Mouse (Mus musculus) heart, embryonic 11.5 days (tissue): Measurements from ENCODE around the gene Gm17018. TPM values are rescaled to one million over a fixed set of nuclear protein-coding genes. Genes with fewer than 3 reads are reported as not detected.

Source experiments
- ATAC-seq: fragments of 200-750 bp; cut with Nextera tagmentation; replicated peaks from 2 replicates; pipeline ENCODE4 v1.8.0; 2017; ENCODE audit warnings: moderate library complexity; ENCODE audit not compliant: insufficient number of reproducible peaks, low FRiP score, low TSS enrichment
- H3K27ac ChIP-seq: fragments of 300-500 bp; sonication (generic); 2 replicates; pipeline ENCODE4 v1.5.1; 2014; ENCODE audit warnings: mild to moderate bottlenecking, low read depth, low read length
- H3K27me3 ChIP-seq: fragments of 300-500 bp; sonication (generic); 2 replicates; pipeline ENCODE4 v1.6.1; 2014; ENCODE audit warnings: mild to moderate bottlenecking, low read length, mixed read lengths; ENCODE audit not compliant: control insufficient read depth, insufficient read depth
- H3K36me3 ChIP-seq: fragments of 300-500 bp; sonication (generic); 2 replicates; pipeline ENCODE4 v1.6.1; 2014; ENCODE audit warnings: mild to moderate bottlenecking, low read length, moderate library complexity, mixed read lengths; ENCODE audit not compliant: control insufficient read depth, insufficient read depth
- H3K4me1 ChIP-seq: fragments of 300-500 bp; sonication (generic); 2 replicates; pipeline ENCODE4 v1.6.1; 2014; ENCODE audit warnings: low read length; ENCODE audit not compliant: control insufficient read depth, insufficient read depth
- H3K4me2 ChIP-seq: fragments of 300-500 bp; sonication (generic); 2 replicates; pipeline ENCODE4 v1.6.1; 2014; ENCODE audit warnings: mild to moderate bottlenecking, moderate library complexity
- H3K4me3 ChIP-seq: fragments of 300-500 bp; sonication (generic); 2 replicates; pipeline ENCODE4 v1.5.1; 2014; ENCODE audit warnings: low read depth, low read length
- H3K9ac ChIP-seq: fragments of 300-500 bp; sonication (generic); 2 replicates; pipeline ENCODE4 v1.6.1; 2014; ENCODE audit warnings: mild to moderate bottlenecking, low read depth, low read length, moderate library complexity
- H3K9me3 ChIP-seq: fragments of 300-500 bp; sonication (generic); replicated peaks from 2 replicates; pipeline ENCODE4 v1.6.1; 2016; ENCODE audit warnings: low read length; ENCODE audit not compliant: control insufficient read depth
- WGBS: fragments of 180-500 bp; shearing (Covaris S2); extraction: QIAGEN DNeasy Blood & Tissue Kit; methylation state at CpG from one replicate; pipeline ENCODE4 v1.1.7; 2014; ENCODE audit not compliant: insufficient replicate concordance; 5-methylcytosine and 5-hydroxymethylcytosine counted together
- polyA plus RNA-seq: library from polyadenylated mRNA; unstranded; fragments of >200 nt; fragmentation: Nextera tagmentation; extraction: Ambion mirVana; gene quantifications from 2 replicates; pipeline ENCODE4 v1.2.1, GENCODE M21; 2014

The Gm17018 gene
- polyA plus RNA-seq, 1 experiment from 2014 or later: 35.1 TPM

- ATAC-seq: no peak
- no peaks in the 10 kb centered on the region; the same call in 1 of the 2 replicates for H3K36me3 ChIP-seq
- 55% methylated on average over 7 of the region's 7 CpGs for WGBS
Observed at GRCm38 (mm10) chr19:45616735-45617134, 56.3 kb downstream of the Gm17018 start.

DNA sequence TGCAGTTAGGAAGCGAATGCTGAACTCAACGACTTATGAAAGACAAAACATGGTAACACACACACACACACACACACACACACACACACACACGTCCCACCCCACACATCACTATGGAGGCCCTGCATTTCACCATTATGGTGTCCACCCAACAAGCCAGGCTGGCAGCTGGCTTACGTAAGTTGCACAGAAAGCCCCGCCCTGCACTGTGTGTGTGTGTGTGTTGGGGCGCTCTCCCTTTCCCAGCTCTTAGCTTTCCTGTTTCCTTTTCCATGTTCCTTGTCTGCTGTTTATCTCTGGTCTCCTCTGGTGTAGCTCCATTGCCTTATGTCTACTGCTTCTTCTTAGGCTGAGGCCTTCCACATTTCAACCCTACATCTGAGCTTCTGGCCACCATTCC, 57.8 kb downstream of the Gm17018 start:
- Histone ChIP-seq H3K4me2 (no peak overlapping the region), H3K36me3 (no peaks in the 10 kb centered on the region; the same call in 1 of the 2 replicates), H3K27ac (no peak overlapping the region), H3K4me3 (no peak overlapping the region), H3K9ac (no peak overlapping the region), H3K9me3 (no peaks in the 10 kb centered on the region), H3K27me3 (no peaks in the 10 kb centered on the region), H3K4me1 (peaks cover 5% of the 10 kb centered on the region)
- no peak for ATAC-seq
- WGBS: 76% methylated on average over 6 of the region's 6 CpGs

More at GRCm38 (mm10) chr19:45616735-45617134, 56.3 kb downstream of the Gm17018 start:
- H3K4me2 ChIP-seq: no peak overlapping the region
- H3K27me3 ChIP-seq: no peaks in the 10 kb centered on the region
- H3K4me3 ChIP-seq: no peak overlapping the region
- H3K9ac ChIP-seq: no peak overlapping the region
- peaks cover 5% of the 10 kb centered on the region for H3K4me1 ChIP-seq
- no peak overlapping the region for H3K27ac ChIP-seq
- no peaks in the 10 kb centered on the region for H3K9me3 ChIP-seq

GRCm38 (mm10) chr19:45619744-45620501, 59.5 kb downstream of the Gm17018 start:
- no peak overlapping the region for H3K4me3 ChIP-seq
- ATAC-seq: no peak
- no peaks in the 10 kb centered on the region; the same call in 1 of the 2 replicates for H3K36me3 ChIP-seq
- no peaks in the 10 kb centered on the region for H3K27me3 ChIP-seq
- no peak overlapping the region for H3K9ac ChIP-seq
- H3K27ac ChIP-seq: no peak overlapping the region
- H3K9me3 ChIP-seq: no peaks in the 10 kb centered on the region
- WGBS: 85% methylated on average over 14 of the region's 14 CpGs
- H3K4me1 ChIP-seq: peaks cover 5% of the 10 kb centered on the region
- no peak overlapping the region for H3K4me2 ChIP-seq

DNA sequence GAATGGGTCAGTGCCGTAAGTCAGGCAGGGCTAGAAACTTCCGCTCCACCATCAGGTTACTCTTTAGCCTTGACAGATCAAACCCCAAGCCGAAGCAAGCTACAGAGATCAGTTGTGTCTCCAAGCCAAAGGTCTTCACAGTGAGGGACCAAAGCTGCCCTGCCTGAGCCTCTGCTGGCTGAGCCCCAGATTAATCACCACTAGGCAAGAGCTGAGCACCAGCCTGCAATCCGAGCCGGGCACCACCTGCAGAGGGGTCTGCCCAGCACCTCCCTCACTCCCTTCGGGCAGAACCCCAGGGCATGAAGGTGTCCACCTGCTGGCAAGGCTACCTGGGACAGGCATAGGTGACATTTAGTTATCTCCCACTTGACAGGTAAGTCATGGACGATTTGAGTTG, 60.6 kb downstream of the Gm17018 start:
- H3K4me3 ChIP-seq: no peak overlapping the region
- no peak overlapping the region for H3K9ac ChIP-seq
- H3K27me3 ChIP-seq: no peaks in the 10 kb centered on the region
- ATAC-seq: no peak
- 65% methylated on average over 7 of the region's 7 CpGs for WGBS
- no peaks in the 10 kb centered on the region for H3K9me3 ChIP-seq
- no peak overlapping the region for H3K4me2 ChIP-seq
- H3K4me1 ChIP-seq: no peaks in the 10 kb centered on the region
- no peaks in the 10 kb centered on the region; the same call in 1 of the 2 replicates for H3K36me3 ChIP-seq
- no peak overlapping the region for H3K27ac ChIP-seq

DNA sequence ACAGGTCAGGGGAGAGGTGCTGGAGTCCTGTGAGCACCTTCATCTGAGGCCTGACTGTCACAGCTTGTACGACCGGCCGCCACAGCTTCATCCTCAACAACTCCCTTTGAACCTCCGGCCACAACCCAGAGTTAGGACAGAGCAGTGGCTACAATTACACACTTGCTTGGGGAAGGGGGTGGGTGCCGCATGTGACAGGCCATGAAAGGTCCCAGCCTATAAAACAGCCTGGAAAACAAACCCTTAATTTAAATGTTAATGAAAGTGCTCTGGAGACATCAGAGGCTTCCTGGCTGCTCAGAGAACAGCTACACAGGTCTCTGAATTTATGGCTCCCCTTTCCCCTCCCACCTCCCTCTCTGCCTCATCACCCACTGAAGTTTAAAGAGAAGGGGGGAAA, 61.7 kb downstream of the Gm17018 start:
- Histone ChIP-seq H3K36me3 (no peaks in the 10 kb centered on the region; the same call in 1 of the 2 replicates), H3K27ac (no peak overlapping the region), H3K4me1 (0 out of 2 replicates have a peak, but pooled peaks cover 3% of the 10 kb centered on the region), H3K4me3 (no peak overlapping the region), H3K9ac (no peak overlapping the region), H3K4me2 (no peak overlapping the region), H3K9me3 (no peaks in the 10 kb centered on the region), H3K27me3 (no peaks in the 10 kb centered on the region)
- 64% methylated on average over 5 of the region's 5 CpGs for WGBS
- no peak for ATAC-seq

- ATAC-seq: no peak
- Histone ChIP-seq H3K9ac (no peak overlapping the region), H3K4me1 (0 out of 2 replicates have a peak, but pooled peaks cover 5% of the 10 kb centered on the region), H3K27ac (no peak overlapping the region), H3K9me3 (no peaks in the 10 kb centered on the region), H3K36me3 (no peaks in the 10 kb centered on the region; the same call in 1 of the 2 replicates), H3K4me3 (no peak overlapping the region), H3K4me2 (no peak overlapping the region), H3K27me3 (no peaks in the 10 kb centered on the region)
- 79% methylated on average over 4 of the region's 4 CpGs for WGBS
Observed at GRCm38 (mm10) chr19:45623710-45624109, 63.3 kb downstream of the Gm17018 start.

GRCm38 (mm10) chr19:45627036-45627435, 66.6 kb downstream of the Gm17018 start:
- no peak for ATAC-seq
- H3K27me3 ChIP-seq: no peaks in the 10 kb centered on the region
- no peak overlapping the region for H3K4me3 ChIP-seq
- no peaks in the 10 kb centered on the region for H3K36me3 ChIP-seq
- no peak overlapping the region for H3K9ac ChIP-seq
- peaks cover 17% of the 10 kb centered on the region for H3K4me1 ChIP-seq
- H3K4me2 ChIP-seq: no peak overlapping the region
- 14% methylated on average over 3 of the region's 3 CpGs for WGBS
- no peak overlapping the region for H3K27ac ChIP-seq
- no peaks in the 10 kb centered on the region for H3K9me3 ChIP-seq

- H3K4me3 ChIP-seq: no peak overlapping the region
- H3K9me3 ChIP-seq: no peaks in the 10 kb centered on the region
- H3K27ac ChIP-seq: no peak overlapping the region
- ATAC-seq: no peak
- H3K4me2 ChIP-seq: no peak overlapping the region
- H3K27me3 ChIP-seq: no peaks in the 10 kb centered on the region
- H3K4me1 ChIP-seq: peaks cover 22% of the 10 kb centered on the region
- 64% methylated on average over 6 of the region's 6 CpGs for WGBS
- no peaks in the 10 kb centered on the region for H3K36me3 ChIP-seq
- no peak overlapping the region for H3K9ac ChIP-seq
Observed at GRCm38 (mm10) chr19:45628649-45629048, 68.2 kb downstream of the Gm17018 start.

GRCm38 (mm10) chr19:45629219-45629618, 68.8 kb downstream of the Gm17018 start:
- no peaks in the 10 kb centered on the region for H3K9me3 ChIP-seq
- no peak overlapping the region for H3K27ac ChIP-seq
- H3K4me3 ChIP-seq: no peak overlapping the region
- no peak overlapping the region for H3K9ac ChIP-seq
- no peaks in the 10 kb centered on the region for H3K36me3 ChIP-seq
- 92% methylated on average over 3 of the region's 3 CpGs for WGBS
- H3K4me2 ChIP-seq: no peak overlapping the region
- no peak for ATAC-seq
- peaks cover 22% of the 10 kb centered on the region for H3K4me1 ChIP-seq
- no peaks in the 10 kb centered on the region for H3K27me3 ChIP-seq
